Mouse (Mus musculus): Measurements from ENCODE around the gene Gm281. TPM values are rescaled to one million over a fixed set of nuclear protein-coding genes. Genes with fewer than 3 reads are reported as not detected.

Gene Gm281
- total RNA-seq, 2 experiments from 2014 or later: not detected

DNA sequence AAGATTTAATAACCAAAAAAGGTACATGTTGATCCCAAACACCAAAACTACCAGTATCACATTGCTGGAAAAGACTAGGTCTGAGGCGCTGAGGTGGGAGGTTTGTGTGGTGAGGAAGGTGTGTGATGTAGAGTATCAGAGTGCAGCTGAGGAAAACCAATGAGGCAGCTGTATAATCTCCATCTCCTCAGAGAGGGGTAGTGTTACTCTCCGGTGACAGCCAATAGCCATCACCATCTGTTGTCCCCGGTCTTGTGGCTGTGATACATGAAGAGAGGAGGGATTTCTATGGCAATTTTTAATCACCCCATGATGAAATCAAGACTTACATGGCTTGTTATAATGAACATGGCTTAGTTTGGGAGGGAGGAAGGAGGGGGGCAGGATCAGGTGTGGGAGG, 20.5 kb downstream of the Gm281 start:
- no peak for DNase-seq (ENCODE audit: extremely low spot score in 1 of 2, low spot score in 1 of 2)

DNA sequence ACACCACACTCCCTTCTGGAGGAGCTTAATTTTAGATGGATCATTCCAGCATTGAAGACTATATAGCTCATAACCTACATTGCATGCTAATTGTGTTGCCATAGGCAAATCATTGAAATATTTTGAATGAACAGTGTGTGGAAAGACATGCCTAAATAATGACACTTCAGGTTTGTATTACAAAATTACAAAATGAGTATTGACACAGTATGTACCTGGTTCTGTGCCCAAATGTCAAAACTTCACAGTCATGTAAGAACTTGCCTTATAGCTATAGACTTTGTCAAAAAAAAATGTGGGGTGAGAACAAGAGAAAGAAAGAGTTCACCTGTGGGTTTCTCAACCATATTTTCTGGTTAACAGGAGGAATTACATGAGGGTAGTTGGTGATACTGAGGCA, 52.9 kb downstream of the Gm281 start:
- DNase-seq (ENCODE audit: extremely low spot score in 1 of 2, low spot score in 1 of 2): no peak

DNA sequence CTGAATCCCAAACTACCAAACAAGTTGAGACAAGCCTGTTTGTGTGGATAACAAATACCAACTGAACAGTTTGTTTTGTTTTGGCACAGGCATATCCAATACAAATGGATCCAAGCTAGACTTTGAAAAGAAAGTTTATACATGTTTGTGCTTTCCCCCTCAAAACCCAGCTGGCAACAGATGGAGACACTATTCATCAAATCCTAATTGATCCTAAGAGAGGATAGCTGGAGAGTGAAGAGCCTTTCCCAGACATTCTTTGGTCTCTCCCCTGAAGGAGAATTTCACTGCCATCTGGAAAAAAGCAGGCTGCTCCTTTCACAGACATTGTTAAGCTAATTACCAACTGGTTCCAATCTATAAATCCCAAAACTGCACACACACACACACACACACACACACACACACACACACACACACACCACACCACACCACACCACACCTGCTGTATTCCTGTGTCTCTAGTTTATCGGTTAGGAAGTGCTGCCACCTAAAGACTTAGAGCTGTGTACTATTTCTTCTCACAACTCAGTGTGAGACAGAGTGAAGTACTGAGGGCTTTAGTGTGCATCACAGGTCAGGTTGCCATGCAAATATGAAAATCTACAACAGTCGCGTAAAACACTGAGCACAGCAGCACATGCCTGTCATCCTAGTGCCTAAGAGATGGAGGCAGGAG, 101.3 kb downstream of the Gm281 start:
- no peak for DNase-seq (ENCODE audit: extremely low spot score in 1 of 2, low spot score in 1 of 2)

DNA sequence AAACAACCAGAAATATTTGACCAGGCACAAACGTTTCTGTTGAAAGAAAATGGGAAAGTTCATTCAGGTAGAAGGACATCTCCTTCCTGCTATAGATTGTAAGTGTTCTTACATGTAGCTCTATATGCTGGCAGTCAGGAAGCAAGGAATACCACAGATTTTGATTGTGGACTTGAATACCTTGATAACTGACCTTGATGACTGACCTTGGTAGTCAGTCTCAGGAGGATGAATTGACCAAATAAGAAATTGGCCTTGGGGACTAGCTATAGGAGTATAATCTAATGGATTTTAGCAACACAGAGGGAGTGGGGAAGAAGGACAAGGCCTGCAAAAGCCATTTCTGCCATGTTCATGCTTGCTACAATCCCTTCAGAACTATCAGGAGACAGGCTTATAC, 123.8 kb downstream of the Gm281 start:
- no peak for DNase-seq (ENCODE audit: extremely low spot score in 1 of 2, low spot score in 1 of 2)

- no peak for DNase-seq (ENCODE audit: extremely low spot score in 1 of 2, low spot score in 1 of 2)
These were observed 124.3 kb downstream of the Gm281 start for GRCm38 (mm10) chr14:13790001-13790400.

DNA sequence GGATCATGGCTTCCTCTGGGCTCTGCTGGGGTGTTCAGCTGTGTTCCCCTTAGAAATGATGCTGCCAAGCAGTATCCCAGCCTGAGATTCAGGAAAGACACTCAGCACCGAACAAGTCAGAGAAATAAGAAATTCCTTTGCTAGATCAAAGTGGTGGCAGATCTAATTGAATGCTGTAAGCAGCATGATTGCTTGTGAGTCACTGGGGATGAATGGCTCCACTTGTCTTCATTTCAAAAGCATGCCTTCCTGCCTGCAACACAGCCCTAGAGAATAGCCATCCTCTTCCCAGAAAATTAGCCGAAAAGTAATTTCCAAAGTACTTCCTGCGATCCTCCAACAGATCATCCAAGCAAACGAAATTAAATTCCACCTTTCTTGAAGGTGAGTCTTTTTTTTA, 131.3 kb downstream of the Gm281 start:
- DNase-seq (ENCODE audit: extremely low spot score in 1 of 2, low spot score in 1 of 2): no peak

- DNase-seq (ENCODE audit: extremely low spot score in 1 of 2, low spot score in 1 of 2): no peak
These were observed 135.9 kb downstream of the Gm281 start for GRCm38 (mm10) chr14:13778383-13778782.

DNA sequence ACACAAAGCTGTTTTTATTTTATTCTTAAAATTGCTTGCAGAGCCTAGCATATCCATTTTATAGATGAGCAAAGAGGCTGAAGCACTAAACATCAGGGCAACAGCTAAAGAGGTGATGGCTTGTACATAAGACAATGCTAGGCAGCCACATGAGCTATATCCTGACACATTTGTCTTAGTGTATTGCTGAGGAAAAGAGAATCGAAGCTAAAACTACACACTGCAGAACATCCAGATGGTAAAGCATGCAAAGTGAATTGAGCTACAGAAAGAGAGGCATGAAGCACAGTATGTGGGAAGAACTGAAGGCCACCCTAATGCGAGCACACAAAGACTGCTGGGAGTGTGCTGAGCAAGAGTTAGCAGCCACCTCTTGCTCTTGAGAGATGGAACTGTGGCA, 143.1 kb downstream of the Gm281 start:
- no peak for DNase-seq (ENCODE audit: extremely low spot score in 1 of 2, low spot score in 1 of 2)

DNA sequence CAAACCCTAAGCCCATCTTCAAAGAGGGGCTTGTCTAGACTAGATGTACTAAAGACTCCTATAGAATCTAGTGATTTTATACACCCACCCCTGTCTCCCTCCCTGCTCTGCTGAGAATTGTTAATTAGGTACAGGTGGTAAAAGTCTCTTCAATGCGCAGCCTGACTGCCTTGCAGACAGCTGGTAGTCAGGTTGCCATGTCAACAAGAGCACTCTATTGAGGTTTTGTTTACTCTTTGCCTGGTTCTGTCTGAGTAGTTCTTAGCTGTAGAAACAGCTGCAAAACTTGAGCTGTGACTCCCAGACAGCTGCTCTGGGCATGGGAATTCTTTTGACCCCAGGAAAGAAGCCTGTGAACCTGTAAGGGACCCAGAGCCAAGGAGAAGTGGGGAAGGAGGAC, 143.6 kb downstream of the Gm281 start:
- no peak for DNase-seq (ENCODE audit: extremely low spot score in 1 of 2, low spot score in 1 of 2)

Small RNA genes within 50 kb of the gene (microRNA-seq; reads per million reads assigned to microRNA genes)
- gene Gm27506: 0 reads per million in 2 experiments

Other genes with a start within 250 kb of the Gm281 start
- under 1 TPM in 1 of 2 experiments, not detected in 1; 0.30 TPM for gene Sntn, start 243.6 kb downstream of the Gm281 start, total RNA-seq (2021)
- gene Atxn7, start 47.0 kb upstream of the Gm281 start, total RNA-seq (2021): 10 to 100 TPM; 22.1 to 29.4 TPM
- 100 to 1,000 TPM; 103 to 107 TPM for gene Thoc7, start 47.4 kb upstream of the Gm281 start, total RNA-seq (2021)
- 100 to 1,000 TPM; 113 to 121 TPM for gene Psmd6, start 206.5 kb upstream of the Gm281 start, total RNA-seq (2021)

All from layer of hippocampus, postnatal 25 days (tissue).